Mouse (Mus musculus): ENCODE measurements at regions not wholly inside any gene's neighbourhood (a gene's known extent, or its start where the extent isn't known, plus 50 kb on each side); places are given as distances from the start of the nearest gene placed in this dataset. TPM values are rescaled to one million over a fixed set of nuclear protein-coding genes. Genes with fewer than 3 reads are reported as not detected.

DNA sequence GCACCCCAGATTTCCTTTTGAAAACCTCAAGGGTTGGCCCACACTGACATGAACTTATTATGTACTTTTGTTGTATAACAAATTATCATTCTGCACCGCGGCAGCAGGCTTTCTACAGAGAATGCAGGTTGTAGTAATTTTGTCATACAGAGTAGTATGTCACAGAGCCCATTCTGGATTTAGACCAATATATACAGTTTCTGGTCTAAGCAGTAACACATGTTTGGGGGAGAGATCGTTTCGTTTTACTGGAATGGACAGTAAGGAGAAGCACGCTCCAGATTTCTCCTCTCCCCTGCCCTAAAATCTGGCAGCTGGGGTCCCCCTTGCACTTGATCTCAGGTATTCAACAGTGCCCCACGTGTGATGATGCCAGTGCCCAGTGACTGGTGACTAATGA, 76.0 kb upstream of the Smim23 start:
- no peaks in the 10 kb centered on the region for H3K27me3 ChIP-seq (replicated peaks)
- no peak overlapping the region for H3K27ac ChIP-seq
- no peak for ATAC-seq
- 72% methylated on average over 6 of the region's 6 CpGs for WGBS (ENCODE audit: insufficient replicate concordance)
- no peaks in the 10 kb centered on the region for H3K36me3 ChIP-seq
- H3K4me1 ChIP-seq, result no peaks in the 10 kb centered on the region
- no peak overlapping the region for H3K4me3 ChIP-seq
- H3K9ac ChIP-seq, result no peak overlapping the region
- no peaks in the 10 kb centered on the region for H3K9me3 ChIP-seq (replicated peaks)
- no peak overlapping the region for H3K4me2 ChIP-seq

DNA sequence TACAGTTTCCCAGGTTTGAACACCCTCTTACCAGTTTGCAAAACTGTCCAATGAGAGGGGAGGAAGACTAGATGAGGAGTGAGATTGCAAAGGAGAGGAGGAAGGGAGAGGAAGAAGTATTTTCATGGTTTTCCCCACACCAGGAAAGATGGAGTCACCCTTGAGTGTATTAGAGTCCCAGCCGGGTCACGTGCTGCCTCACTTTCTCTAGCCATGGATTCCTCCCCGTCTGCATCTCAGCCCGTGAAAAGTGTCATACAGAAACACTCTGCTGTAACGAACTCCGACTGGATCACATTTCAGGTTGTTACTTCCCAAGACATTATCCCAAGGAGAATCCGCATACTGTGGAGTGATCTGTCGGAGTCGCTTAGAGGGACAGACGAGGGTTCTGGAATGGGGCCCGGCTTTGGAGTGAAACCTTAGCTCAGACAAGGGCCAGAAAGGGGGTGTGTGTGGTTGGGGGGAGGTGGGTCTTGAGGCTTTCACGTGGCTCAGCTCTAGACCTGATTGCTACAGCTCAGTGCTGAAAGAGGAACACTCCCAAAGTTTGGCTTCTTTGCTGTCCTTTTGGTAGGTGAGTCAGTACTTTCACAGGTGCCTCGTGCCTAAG, 75.3 kb upstream of the Smim23 start:
- H3K9ac ChIP-seq, result no peak overlapping the region
- ATAC-seq, result no peak
- H3K36me3 ChIP-seq, result no peaks in the 10 kb centered on the region
- no peaks in the 10 kb centered on the region for H3K27me3 ChIP-seq (replicated peaks)
- no peak overlapping the region for H3K27ac ChIP-seq
- no peak overlapping the region for H3K4me2 ChIP-seq
- H3K4me1 ChIP-seq, result no peaks in the 10 kb centered on the region
- 57% methylated on average over 13 of the region's 13 CpGs for WGBS (ENCODE audit: insufficient replicate concordance)
- H3K4me3 ChIP-seq, result no peak overlapping the region
- no peaks in the 10 kb centered on the region for H3K9me3 ChIP-seq (replicated peaks)

DNA sequence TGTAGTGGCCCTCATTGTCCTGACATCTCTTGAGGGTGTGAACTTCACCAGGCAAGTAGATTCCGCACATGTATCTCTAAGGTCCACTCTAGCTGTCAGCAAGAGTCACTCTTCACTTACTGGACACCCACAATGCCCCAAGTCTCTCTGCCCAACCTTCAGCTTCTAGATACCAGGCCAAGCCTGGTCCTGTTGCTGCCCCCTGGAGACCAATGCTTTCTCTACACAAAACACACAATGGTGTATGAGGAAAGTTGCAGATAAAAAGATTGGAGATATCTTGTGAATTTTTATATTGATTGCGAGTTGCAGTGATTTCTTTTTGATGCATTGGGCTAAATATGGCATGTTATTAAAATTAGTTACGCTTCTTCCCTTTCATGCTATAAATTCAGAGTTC, 71.0 kb upstream of the Smim23 start:
- ATAC-seq, result no peak
- no peaks in the 10 kb centered on the region for H3K27me3 ChIP-seq (replicated peaks)
- 53% methylated on average over 3 of the region's 3 CpGs for WGBS (ENCODE audit: insufficient replicate concordance)

DNA sequence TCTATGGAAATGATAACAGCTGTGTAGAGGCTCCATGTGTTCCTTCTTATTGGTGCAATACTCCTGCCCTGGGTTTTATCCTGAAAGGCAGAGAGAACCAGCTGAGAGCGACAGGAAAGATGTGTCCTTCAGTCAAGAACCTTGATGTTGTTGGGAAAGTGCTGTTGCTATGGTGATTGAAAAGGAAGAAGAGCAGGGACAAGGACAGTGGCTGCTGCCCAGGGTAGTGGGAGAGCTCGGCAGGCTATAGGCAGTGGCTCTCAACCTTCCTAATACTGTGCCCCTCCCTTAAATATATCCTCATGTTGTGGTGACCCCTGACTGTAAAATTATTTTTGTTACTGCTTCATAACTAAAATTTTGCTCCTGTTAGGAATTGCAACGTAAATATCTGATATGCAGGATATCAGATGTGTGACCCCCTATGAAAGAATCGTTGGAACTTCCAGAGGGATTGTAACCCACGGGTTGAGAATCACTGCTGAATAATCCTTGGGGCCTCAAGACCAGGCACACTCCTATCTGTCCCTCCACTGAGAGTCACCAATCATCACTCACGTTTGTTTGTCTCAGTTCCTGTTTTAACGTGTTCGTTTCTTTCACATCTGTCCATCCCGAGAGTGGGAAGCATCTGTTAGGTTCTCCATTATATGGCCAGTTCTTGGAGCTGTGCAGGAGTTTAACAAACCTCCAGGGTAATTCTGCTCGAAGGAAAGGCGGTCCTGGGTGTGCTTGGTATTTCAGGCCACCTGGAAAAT, 68.9 kb upstream of the Smim23 start:
- H3K9ac ChIP-seq, result no peak overlapping the region
- WGBS (ENCODE audit: insufficient replicate concordance), result 50% methylated on average over 11 of the region's 11 CpGs
- no peak for ATAC-seq
- H3K36me3 ChIP-seq, result no peaks in the 10 kb centered on the region
- no peak overlapping the region for H3K27ac ChIP-seq
- H3K4me2 ChIP-seq, result no peak overlapping the region
- no peaks in the 10 kb centered on the region for H3K4me1 ChIP-seq
- no peaks in the 10 kb centered on the region for H3K9me3 ChIP-seq (replicated peaks)
- H3K27me3 ChIP-seq (replicated peaks), result no peaks in the 10 kb centered on the region
- H3K4me3 ChIP-seq, result no peak overlapping the region

More for the DNA sequence above, 71.0 kb upstream of the Smim23 start:
- Histone ChIP-seq H3K4me2 (no peak overlapping the region), H3K9me3 (replicated peaks) (no peaks in the 10 kb centered on the region), H3K9ac (no peak overlapping the region), H3K4me3 (no peak overlapping the region), H3K36me3 (no peaks in the 10 kb centered on the region), H3K4me1 (no peaks in the 10 kb centered on the region), H3K27ac (no peak overlapping the region)

DNA sequence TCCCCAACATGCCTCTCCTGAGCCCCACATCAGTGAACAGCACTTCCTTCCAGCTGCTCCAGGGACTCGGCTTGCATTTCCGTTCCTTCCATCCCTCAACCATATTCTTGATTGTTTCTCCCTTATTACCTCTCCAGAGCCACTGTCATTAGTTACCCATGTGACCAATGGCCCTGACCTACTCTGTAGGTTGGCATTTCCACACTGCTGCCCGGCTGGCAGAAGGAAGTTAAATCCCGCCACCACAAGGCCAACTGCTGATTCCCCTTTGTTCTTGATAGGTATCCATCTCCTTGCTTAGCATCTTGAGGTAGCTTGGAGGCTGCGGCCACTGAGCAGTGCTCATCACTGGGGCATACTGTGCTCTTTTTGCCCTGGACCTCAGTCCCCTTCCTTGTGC, 68.1 kb upstream of the Smim23 start:
- no peaks in the 10 kb centered on the region for H3K27me3 ChIP-seq (replicated peaks)
- ATAC-seq, result no peak
- no peaks in the 10 kb centered on the region for H3K9me3 ChIP-seq (replicated peaks)
- H3K36me3 ChIP-seq, result no peaks in the 10 kb centered on the region
- H3K4me3 ChIP-seq, result no peak overlapping the region
- H3K9ac ChIP-seq, result no peak overlapping the region
- H3K27ac ChIP-seq, result no peak overlapping the region
- H3K4me2 ChIP-seq, result no peak overlapping the region
- no peaks in the 10 kb centered on the region for H3K4me1 ChIP-seq
- 59% methylated on average over 5 of the region's 5 CpGs for WGBS (ENCODE audit: insufficient replicate concordance)

DNA sequence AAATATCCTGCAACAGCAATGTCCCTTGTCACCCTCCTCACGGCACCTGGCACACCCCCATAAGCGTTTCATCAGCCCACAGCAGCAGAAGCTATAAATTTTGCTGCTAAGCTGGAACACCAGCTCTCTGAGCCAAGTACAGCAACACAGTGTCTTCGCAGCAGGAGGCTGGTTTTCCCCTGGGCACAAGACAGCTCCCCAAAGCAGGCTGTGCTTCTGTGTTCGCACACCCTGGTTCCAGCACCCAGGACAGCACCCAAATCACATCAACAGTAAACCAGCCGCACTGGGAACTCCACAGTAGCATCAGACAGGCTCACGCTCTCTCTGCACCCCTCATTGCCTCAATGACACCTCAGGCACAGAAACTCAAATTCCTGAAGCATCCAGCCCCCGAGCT, 64.8 kb upstream of the Smim23 start:
- Histone ChIP-seq H3K9ac (no peak overlapping the region), H3K4me3 (no peak overlapping the region), H3K9me3 (replicated peaks) (no peaks in the 10 kb centered on the region), H3K4me2 (no peak overlapping the region), H3K27me3 (replicated peaks) (no peaks in the 10 kb centered on the region), H3K36me3 (no peaks in the 10 kb centered on the region), H3K4me1 (no peaks in the 10 kb centered on the region), H3K27ac (no peak overlapping the region)
- 27% methylated on average over 7 of the region's 7 CpGs for WGBS (ENCODE audit: insufficient replicate concordance)
- ATAC-seq, result no peak

DNA sequence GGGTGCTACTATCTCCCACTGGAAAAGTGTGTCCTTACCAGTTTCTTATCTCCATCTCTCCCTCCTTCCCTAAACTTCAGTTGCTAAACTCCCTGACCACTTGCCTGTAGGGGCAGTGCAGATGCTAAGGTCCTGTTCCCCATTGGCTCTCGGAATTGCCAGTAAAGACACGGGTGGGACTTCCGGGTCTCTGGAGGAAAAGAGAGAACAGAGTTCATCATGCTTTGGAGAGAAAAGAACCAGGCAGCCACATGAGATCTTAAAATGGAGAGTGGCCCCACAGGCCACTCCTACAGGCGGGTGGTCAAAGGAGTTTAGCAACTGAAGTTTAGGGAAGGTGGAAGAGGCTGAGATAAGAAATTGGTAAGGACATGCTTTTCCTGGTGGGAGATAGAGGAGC, 60.3 kb upstream of the Smim23 start:
- Histone ChIP-seq H3K4me1 (no peaks in the 10 kb centered on the region), H3K9ac (no peak overlapping the region), H3K4me3 (no peak overlapping the region), H3K9me3 (replicated peaks) (no peaks in the 10 kb centered on the region), H3K27me3 (replicated peaks) (no peaks in the 10 kb centered on the region), H3K27ac (no peak overlapping the region), H3K36me3 (no peaks in the 10 kb centered on the region), H3K4me2 (no peak overlapping the region)
- WGBS (ENCODE audit: insufficient replicate concordance), result 42% methylated on average over 4 of the region's 4 CpGs
- ATAC-seq, result no peak

DNA sequence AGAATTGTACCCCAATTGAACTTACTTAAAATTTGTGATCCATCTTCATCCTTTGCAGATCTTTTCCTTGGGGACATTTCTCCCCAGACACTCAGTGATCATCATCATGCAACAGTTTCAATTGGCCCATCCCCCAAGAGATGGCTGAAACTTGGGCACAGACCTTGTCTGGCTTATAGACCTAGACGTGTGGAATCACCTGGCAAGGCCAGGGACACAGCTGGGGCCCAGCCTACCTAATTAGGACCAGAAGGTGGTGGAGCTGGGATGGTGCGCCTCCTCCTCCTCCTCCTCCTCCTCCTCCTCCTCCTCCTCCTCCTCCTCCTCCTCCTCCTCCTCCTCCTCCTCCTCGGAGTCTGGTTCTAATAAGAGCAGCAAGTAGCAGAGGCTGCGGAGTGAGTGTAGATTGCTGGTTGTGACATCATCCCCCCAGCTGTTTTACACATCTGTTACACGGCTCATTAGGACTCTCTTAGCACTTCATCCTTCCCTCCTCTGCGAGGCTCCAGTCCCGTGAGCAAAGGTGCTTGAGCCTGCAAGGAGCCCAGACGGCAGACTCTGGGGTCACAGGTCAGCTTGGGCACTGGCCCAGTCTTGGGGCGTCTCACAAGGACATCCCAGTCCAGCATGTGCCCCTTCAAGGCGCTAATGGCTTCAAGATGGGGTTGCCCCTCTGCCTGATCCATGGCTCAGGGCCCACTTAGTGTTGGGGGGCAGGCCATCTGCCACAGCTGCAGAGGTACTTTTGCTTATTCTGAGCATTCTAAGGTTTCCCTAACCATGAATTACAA, 58.9 kb upstream of the Smim23 start:
- H3K9me3 ChIP-seq (replicated peaks), result 0 out of 2 replicates have a peak, but pooled peaks cover 5% of the 10 kb centered on the region
- WGBS (ENCODE audit: insufficient replicate concordance), result 40% methylated on average over 10 of the region's 10 CpGs

DNA sequence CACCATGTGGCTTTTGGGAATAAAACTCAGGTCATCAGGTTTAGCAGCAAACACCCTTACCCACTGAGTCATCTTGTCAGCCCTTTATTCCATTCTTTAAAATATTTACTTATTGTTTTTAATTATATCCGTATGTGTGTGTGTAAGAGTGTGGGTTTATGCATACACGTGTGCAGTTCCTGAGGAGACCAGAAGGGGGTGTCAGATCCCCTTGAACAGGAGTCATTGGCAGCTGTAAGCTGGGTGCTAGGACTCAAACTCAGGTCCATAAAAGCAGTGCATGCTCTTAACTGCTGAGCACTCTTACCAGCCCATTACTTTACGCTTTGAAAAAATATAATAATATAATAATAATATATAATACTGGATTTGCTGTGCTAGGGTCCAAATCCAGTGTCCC, 54.6 kb upstream of the Smim23 start:
- Histone ChIP-seq H3K9ac (no peak overlapping the region), H3K36me3 (no peaks in the 10 kb centered on the region), H3K27me3 (replicated peaks) (no peaks in the 10 kb centered on the region), H3K4me1 (no peaks in the 10 kb centered on the region), H3K4me2 (no peak overlapping the region), H3K9me3 (replicated peaks) (0 out of 2 replicates have a peak, but pooled peaks cover 5% of the 10 kb centered on the region), H3K4me3 (no peak overlapping the region), H3K27ac (no peak overlapping the region)
- ATAC-seq, result no peak
- WGBS (ENCODE audit: insufficient replicate concordance), result 84% methylated on average over 3 of the region's 3 CpGs

More for the DNA sequence above, 58.9 kb upstream of the Smim23 start:
- no peaks in the 10 kb centered on the region for H3K36me3 ChIP-seq
- no peak overlapping the region for H3K4me2 ChIP-seq
- H3K9ac ChIP-seq, result no peak overlapping the region
- no peak overlapping the region for H3K27ac ChIP-seq
- no peaks in the 10 kb centered on the region for H3K27me3 ChIP-seq (replicated peaks)
- H3K4me3 ChIP-seq, result no peak overlapping the region
- no peaks in the 10 kb centered on the region for H3K4me1 ChIP-seq
- no peak for ATAC-seq

Small RNA genes in the stretch of these regions (microRNA-seq; reads per million reads assigned to microRNA genes)
- not detected for gene Gm26052

All from liver, embryonic 12.5 days (tissue).